Mouse (Mus musculus) spleen, adult 12 weeks (tissue): ENCODE measurements around the gene Iqschfp.

Source experiments
- DNase-seq: peaks from one replicate; pipeline ENCODE4 v3.0.0; 2022; ENCODE audit warnings: low spot score

Gene Iqschfp

GRCm38 (mm10) chr3:68656607-68657352 lies 764.7 kb downstream of the Iqschfp start:
- DNase-seq: no peak

- DNase-seq: no peak
Observed at GRCm38 (mm10) chr3:68657589-68658245, 765.7 kb downstream of the Iqschfp start.

- no peak for DNase-seq
Observed at GRCm38 (mm10) chr3:68659996-68660395, 768.0 kb downstream of the Iqschfp start.

- no peak for DNase-seq
Observed at GRCm38 (mm10) chr3:68660538-68660937, 768.5 kb downstream of the Iqschfp start.

GRCm38 (mm10) chr3:68662386-68662785 lies 770.4 kb downstream of the Iqschfp start:
- DNase-seq: no peak

GRCm38 (mm10) chr3:68664337-68664736 lies 772.3 kb downstream of the Iqschfp start:
- DNase-seq: no peak

- no peak for DNase-seq
Observed at GRCm38 (mm10) chr3:68666377-68666776, 774.3 kb downstream of the Iqschfp start.

- DNase-seq: no peak
Observed at GRCm38 (mm10) chr3:68667852-68668251, 775.8 kb downstream of the Iqschfp start.

- DNase-seq: no peak
Observed at GRCm38 (mm10) chr3:68669418-68669974, 777.5 kb downstream of the Iqschfp start.

GRCm38 (mm10) chr3:68674721-68675120 lies 782.7 kb downstream of the Iqschfp start:
- DNase-seq: no peak

- no peak for DNase-seq
Observed at GRCm38 (mm10) chr3:68675216-68675835, 783.3 kb downstream of the Iqschfp start.
